Mouse (Mus musculus): Measurements from ENCODE around the gene Olfr399. TPM values are rescaled to one million over a fixed set of nuclear protein-coding genes. Genes with fewer than 3 reads are reported as not detected.

The Olfr399 gene
- polyA plus RNA-seq (2016; fragmentation: Nextera tagmentation; extraction: Ambion mirVana), result not detected in 2 replicates

GRCm38 (mm10) chr11:74056451-74056850, at the start of gene Olfr399, which contains the start of gene Olfr139:
Gene Olfr399 (minus strand): TSS chr11:74056615.
Gene Olfr139 (minus strand): TSS chr11:74056551.
- H3K4me1 ChIP-seq, result no peaks in the 10 kb centered on the region
- H3K36me3 ChIP-seq (replicated peaks), result no peaks in the 10 kb centered on the region
- no peak within 1 kb of the TSS for H3K4me2 ChIP-seq
- H3K9me3 ChIP-seq, result peaks cover 49% of the 10 kb centered on the region
- 75% methylated on average over 2 of the region's 2 CpGs for WGBS
- no peak for ATAC-seq (ENCODE audit: low FRiP score)
- H3K27me3 ChIP-seq, result no peaks in the 10 kb centered on the region
- H3K9ac ChIP-seq, result no peak within 1 kb of the TSS
- no peak within 1 kb of the TSS for H3K27ac ChIP-seq
- no peak within 1 kb of the TSS for H3K4me3 ChIP-seq (replicated peaks)

- H3K9me3 ChIP-seq, result peaks cover 36% of the 10 kb centered on the region
- no peak overlapping the region for H3K9ac ChIP-seq
- no peak overlapping the region for H3K4me2 ChIP-seq
- no peak overlapping the region for H3K27ac ChIP-seq
- no peak for ATAC-seq (ENCODE audit: low FRiP score)
- H3K4me1 ChIP-seq, result no peaks in the 10 kb centered on the region
- H3K27me3 ChIP-seq, result no peaks in the 10 kb centered on the region
- no peaks in the 10 kb centered on the region for H3K36me3 ChIP-seq (replicated peaks)
- H3K4me3 ChIP-seq (replicated peaks), result no peak overlapping the region
- 36% methylated on average over 5 of the region's 5 CpGs for WGBS
Observed at GRCm38 (mm10) chr11:74105066-74105465, 48.7 kb upstream of the Olfr399 start.

- Histone ChIP-seq H3K27ac (no peak overlapping the region), H3K4me2 (no peak overlapping the region), H3K9me3 (peaks cover 45% of the 10 kb centered on the region; the same call in 1 of the 2 replicates), H3K27me3 (no peaks in the 10 kb centered on the region), H3K4me3 (replicated peaks) (no peak overlapping the region), H3K4me1 (no peaks in the 10 kb centered on the region), H3K9ac (no peak overlapping the region), H3K36me3 (replicated peaks) (no peaks in the 10 kb centered on the region)
- ATAC-seq (ENCODE audit: low FRiP score), result no peak
- 52% methylated on average over 2 of the region's 2 CpGs for WGBS
Observed at GRCm38 (mm10) chr11:74101507-74101906, 45.1 kb upstream of the Olfr399 start.

- H3K4me1 ChIP-seq, result no peaks in the 10 kb centered on the region
- ATAC-seq (ENCODE audit: low FRiP score), result no peak
- no peaks in the 10 kb centered on the region for H3K27me3 ChIP-seq
- no peaks in the 10 kb centered on the region for H3K36me3 ChIP-seq (replicated peaks)
- no peak overlapping the region for H3K4me2 ChIP-seq
- H3K9ac ChIP-seq, result no peak overlapping the region
- H3K27ac ChIP-seq, result no peak overlapping the region
- peaks cover 52% of the 10 kb centered on the region; the same call in 1 of the 2 replicates for H3K9me3 ChIP-seq
- WGBS, result 86% methylated on average over 2 of the region's 2 CpGs
- no peak overlapping the region for H3K4me3 ChIP-seq (replicated peaks)
Observed at GRCm38 (mm10) chr11:74100724-74101123, 44.3 kb upstream of the Olfr399 start.

- no peak for ATAC-seq (ENCODE audit: low FRiP score)
- WGBS, result 80% methylated on average over 1 of the region's 1 CpGs
- peaks cover 11% of the 10 kb centered on the region for H3K9me3 ChIP-seq
Observed at GRCm38 (mm10) chr11:74069655-74070054, 13.2 kb upstream of the Olfr399 start, which contains the start of gene Zfp616. Gene Zfp616 (plus strand): TSS chr11:74069955.

GRCm38 (mm10) chr11:74051347-74051746, 5.1 kb downstream of the Olfr399 start:
- no peak overlapping the region for H3K27ac ChIP-seq
- H3K9me3 ChIP-seq, result peaks cover 25% of the 10 kb centered on the region
- no peak overlapping the region for H3K4me2 ChIP-seq
- no peak for ATAC-seq (ENCODE audit: low FRiP score)
- 74% methylated on average over 3 of the region's 3 CpGs for WGBS
- H3K4me3 ChIP-seq (replicated peaks), result no peak overlapping the region
- no peak overlapping the region for H3K9ac ChIP-seq
- H3K27me3 ChIP-seq, result no peaks in the 10 kb centered on the region
- H3K36me3 ChIP-seq (replicated peaks), result no peaks in the 10 kb centered on the region
- H3K4me1 ChIP-seq, result no peaks in the 10 kb centered on the region

More at GRCm38 (mm10) chr11:74069655-74070054, 13.2 kb upstream of the Olfr399 start, which contains the start of gene Zfp616:
- Histone ChIP-seq H3K4me1 (no peaks in the 10 kb centered on the region), H3K9ac (no peak within 1 kb of the TSS), H3K4me2 (no peak within 1 kb of the TSS), H3K27ac (no peak within 1 kb of the TSS), H3K36me3 (replicated peaks) (no peaks in the 10 kb centered on the region), H3K27me3 (no peaks in the 10 kb centered on the region), H3K4me3 (replicated peaks) (no peak within 1 kb of the TSS)

Other genes with a start within 250 kb of the Olfr399 start
- gene Olfr392, start 239.6 kb downstream of the Olfr399 start, polyA plus RNA-seq (2016; fragmentation: Nextera tagmentation; extraction: Ambion mirVana), result not detected in 2 replicates
- not detected in 2 replicates for gene Olfr393, start 205.2 kb downstream of the Olfr399 start, polyA plus RNA-seq (2016; fragmentation: Nextera tagmentation; extraction: Ambion mirVana)
- gene Olfr394, start 165.8 kb downstream of the Olfr399 start, polyA plus RNA-seq (2016; fragmentation: Nextera tagmentation; extraction: Ambion mirVana), result not detected in 2 replicates
- not detected in 2 replicates for gene Olfr395, start 147.3 kb downstream of the Olfr399 start, polyA plus RNA-seq (2016; fragmentation: Nextera tagmentation; extraction: Ambion mirVana)
- gene Olfr23, start 119.9 kb downstream of the Olfr399 start, polyA plus RNA-seq (2016; fragmentation: Nextera tagmentation; extraction: Ambion mirVana), result not detected in 2 replicates
- not detected in 2 replicates for gene Olfr397, start 95.8 kb downstream of the Olfr399 start, polyA plus RNA-seq (2016; fragmentation: Nextera tagmentation; extraction: Ambion mirVana)
- gene Olfr398, start 66.2 kb downstream of the Olfr399 start, polyA plus RNA-seq (2016; fragmentation: Nextera tagmentation; extraction: Ambion mirVana), result not detected in 2 replicates
- not detected in 2 replicates for gene Olfr139, start 64 bp downstream of the Olfr399 start, polyA plus RNA-seq (2016; fragmentation: Nextera tagmentation; extraction: Ambion mirVana)
- gene Zfp616, start 13.3 kb upstream of the Olfr399 start, polyA plus RNA-seq (2016; fragmentation: Nextera tagmentation; extraction: Ambion mirVana), result not detected in 2 replicates
- not detected in 2 replicates for gene Olfr401, start 57.1 kb upstream of the Olfr399 start, polyA plus RNA-seq (2016; fragmentation: Nextera tagmentation; extraction: Ambion mirVana)
- gene Olfr402, start 96.9 kb upstream of the Olfr399 start, polyA plus RNA-seq (2016; fragmentation: Nextera tagmentation; extraction: Ambion mirVana), result not detected in 2 replicates
- not detected in 2 replicates for gene Olfr403, start 129.6 kb upstream of the Olfr399 start, polyA plus RNA-seq (2016; fragmentation: Nextera tagmentation; extraction: Ambion mirVana)
- not detected in 2 replicates for gene Olfr43, start 154.8 kb upstream of the Olfr399 start, polyA plus RNA-seq (2016; fragmentation: Nextera tagmentation; extraction: Ambion mirVana)
- gene Olfr406, start 203.2 kb upstream of the Olfr399 start, polyA plus RNA-seq (2016; fragmentation: Nextera tagmentation; extraction: Ambion mirVana), result not detected in 2 replicates
- gene Olfr59, start 227.1 kb upstream of the Olfr399 start, polyA plus RNA-seq (2016; fragmentation: Nextera tagmentation; extraction: Ambion mirVana), result not detected in 2 replicates